Mouse (Mus musculus): ENCODE results near the gene Pttg1ip.

DNA sequence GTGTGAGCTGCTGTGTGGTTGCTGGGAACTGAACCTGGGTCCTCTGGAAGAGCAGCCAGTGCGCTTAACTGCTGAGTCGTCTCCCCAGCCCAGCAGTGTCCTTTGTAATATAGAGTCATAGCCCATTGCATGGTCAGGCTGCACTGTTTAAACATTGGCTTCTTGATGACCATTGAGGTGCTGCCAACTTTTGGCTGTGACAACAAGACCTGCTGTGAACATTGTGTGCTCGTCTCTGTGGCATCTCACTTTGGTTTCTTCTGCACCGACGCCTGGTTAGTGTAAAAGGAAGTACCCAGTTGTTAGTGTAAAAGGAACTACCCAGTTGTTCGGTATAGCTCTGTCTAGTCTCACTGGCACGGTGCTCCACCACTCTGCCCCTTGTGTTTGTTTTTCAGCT lies 45.1 kb downstream of the Pttg1ip start:
- no peak for TF ChIP-seq HCFC1 (IDR thresholded peaks at IDR 0.05; ENCODE audit: borderline replicate concordance, insufficient read depth, low read length)
- TF ChIP-seq CHD2 (IDR thresholded peaks at IDR 0.05; ENCODE audit: low read depth, low read length): no peak
